Mouse (Mus musculus): ENCODE measurements around the gene Mmp17.
"Not testable (repeated sequence)": the region's sequence is repeated elsewhere in the genome, so short reads cannot be mapped to it uniquely, and the experiment has no call there.

Mmp17 gene

DNA sequence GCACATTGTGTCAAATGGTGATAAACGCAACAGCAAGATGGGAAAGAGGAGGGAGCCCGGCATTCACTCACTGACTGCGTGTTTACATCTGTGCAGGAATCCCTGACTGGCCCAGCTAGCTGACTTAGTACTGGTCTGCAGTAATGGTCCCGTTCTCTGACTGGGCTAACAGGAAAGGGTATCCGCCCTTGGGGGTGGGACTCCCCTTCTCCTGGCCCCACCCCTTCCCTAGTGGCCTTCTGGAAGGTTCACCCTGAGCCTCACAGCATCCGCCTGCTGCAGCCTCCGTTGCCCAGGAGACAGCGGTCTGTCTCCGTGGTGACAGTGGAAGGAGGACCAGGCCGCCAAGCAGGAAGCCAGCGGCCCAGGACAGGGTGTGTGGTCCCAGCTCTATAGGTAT lies 6.9 kb downstream of the Mmp17 start:
- no peak for DNase-seq (ENCODE audit: low spot score in 2 of 2)

GRCm38 (mm10) chr5:129594116-129595114 lies 10.4 kb downstream of the Mmp17 start:
- peak; percentile 74 to 93 for DNase-seq (ENCODE audit: low spot score in 2 of 2)

DNA sequence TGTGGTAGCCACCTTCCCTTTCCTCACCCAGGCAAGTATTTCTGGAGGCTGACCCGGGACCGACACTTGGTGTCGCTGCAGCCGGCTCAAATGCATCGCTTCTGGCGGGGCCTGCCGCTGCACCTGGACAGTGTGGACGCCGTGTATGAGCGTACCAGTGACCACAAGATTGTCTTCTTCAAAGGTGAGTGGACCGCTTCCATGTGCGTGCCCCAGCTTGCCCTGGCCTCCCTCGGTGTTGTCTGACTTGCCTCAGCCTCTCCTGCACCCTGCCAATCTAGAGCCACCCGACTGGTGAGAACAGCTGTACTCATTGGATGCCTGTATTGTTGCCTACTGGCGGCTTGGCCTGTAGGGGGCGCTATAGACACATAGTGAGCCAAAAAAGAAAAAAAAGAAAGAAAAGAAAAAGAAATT lies 18.1 kb downstream of the Mmp17 start:
- DNase-seq (ENCODE audit: low spot score in 2 of 2): no peak

DNA sequence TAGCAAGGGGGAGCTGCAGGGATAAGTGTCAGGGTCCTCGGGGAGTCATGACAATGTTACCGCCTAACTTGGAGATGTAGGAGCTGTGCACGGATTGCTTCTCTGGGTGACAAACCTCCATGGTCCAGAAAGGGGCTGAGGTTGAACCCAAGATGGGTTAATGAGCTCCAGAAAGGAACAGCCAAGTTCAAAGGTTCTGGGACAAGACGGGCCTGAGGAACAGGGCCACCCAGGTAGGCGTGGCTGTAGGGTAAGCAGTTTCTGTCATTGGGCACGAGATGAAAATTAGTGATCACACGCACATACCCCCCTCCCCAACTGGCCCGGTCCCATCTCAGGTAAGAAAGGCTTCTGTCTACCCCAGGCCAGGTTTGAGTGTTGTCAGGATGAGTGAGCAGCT lies 23.5 kb downstream of the Mmp17 start:
- DNase-seq (ENCODE audit: low spot score in 2 of 2): no peak

GRCm38 (mm10) chr5:129611060-129611459 lies 27.1 kb downstream of the Mmp17 start:
- DNase-seq (ENCODE audit: low spot score in 2 of 2): peak in 1 of 2 experiments; percentile 46

- DNase-seq (ENCODE audit: low spot score in 2 of 2): not testable (repeated sequence)
These were observed 36.6 kb downstream of the Mmp17 start for GRCm38 (mm10) chr5:129620600-129620999.

GRCm38 (mm10) chr5:129621361-129621760 lies 37.4 kb downstream of the Mmp17 start:
- DNase-seq (ENCODE audit: low spot score in 2 of 2): no peak

- no peak for DNase-seq (ENCODE audit: low spot score in 2 of 2)
These were observed 42.1 kb downstream of the Mmp17 start for GRCm38 (mm10) chr5:129626099-129626498.

DNA sequence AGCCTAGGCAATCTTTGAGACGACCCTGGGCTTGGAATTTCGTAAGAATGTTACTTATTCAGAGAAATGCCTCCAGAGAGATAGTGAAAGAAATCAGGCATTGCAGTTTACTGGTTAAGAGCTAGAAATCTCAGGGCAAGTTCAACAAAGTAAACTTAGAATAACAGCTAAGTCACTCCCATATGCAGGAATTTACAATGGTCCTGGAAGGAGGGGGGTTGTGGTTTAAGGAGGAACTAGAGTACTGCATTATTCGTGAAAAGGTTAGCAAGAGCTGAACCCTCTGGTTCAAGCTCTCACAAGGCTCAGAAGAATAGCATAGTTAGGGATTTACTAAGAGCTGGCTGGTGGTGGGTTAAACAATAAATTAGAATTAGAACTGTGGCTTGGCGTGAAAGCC lies 42.6 kb downstream of the Mmp17 start:
- not testable (repeated sequence) for DNase-seq (ENCODE audit: low spot score in 2 of 2)

- DNase-seq (ENCODE audit: low spot score in 2 of 2): not testable (repeated sequence)
These were observed 48.6 kb downstream of the Mmp17 start for GRCm38 (mm10) chr5:129632270-129633250.

DNA sequence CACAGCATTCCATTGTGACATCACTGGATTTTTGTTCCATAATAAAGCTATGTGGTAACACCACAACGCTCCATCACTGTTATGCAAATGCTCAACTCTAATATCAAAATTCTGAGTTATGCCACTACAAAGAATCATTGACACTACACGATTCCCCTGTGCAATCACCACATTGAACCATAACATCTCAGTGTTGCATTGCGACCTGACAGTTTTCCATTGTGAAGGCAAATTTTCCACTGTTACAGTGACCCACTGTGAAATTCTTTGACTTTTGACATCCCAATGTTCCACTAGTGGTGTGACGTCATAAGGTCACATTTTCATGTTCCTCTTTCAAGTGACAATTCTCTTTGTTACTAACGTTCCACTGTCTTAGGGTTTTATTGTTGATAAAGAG lies 66.9 kb downstream of the Mmp17 start:
- DNase-seq (ENCODE audit: low spot score in 2 of 2): no peak

GRCm38 (mm10) chr5:129657016-129657415 lies 73.0 kb downstream of the Mmp17 start:
- no peak for DNase-seq (ENCODE audit: low spot score in 2 of 2)

DNA sequence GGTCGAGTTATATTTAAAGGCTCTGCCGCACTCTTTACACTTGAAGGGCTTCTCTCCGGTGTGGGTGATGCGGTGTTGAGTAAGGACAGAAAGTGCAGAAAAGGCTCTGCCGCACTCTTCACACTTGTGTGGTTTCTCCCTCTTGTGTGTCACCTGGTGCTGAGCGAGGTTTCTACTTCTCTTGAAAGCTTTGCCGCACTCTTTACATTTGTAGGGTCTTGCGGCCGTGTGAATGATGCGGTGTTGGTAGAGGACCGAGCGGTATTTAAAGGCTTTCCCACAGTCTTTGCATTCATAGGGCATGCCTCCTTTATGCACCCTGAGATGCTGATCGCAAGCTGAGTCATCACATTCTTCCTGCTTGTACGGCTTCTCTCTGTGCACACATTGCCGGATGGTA lies 74.0 kb downstream of the Mmp17 start:
- no peak for DNase-seq (ENCODE audit: low spot score in 2 of 2)

All from spleen, postnatal 4 days (tissue).